Mouse (Mus musculus) mouse trophoblast stem cell (cell line): ENCODE measurements around the gene Mllt3.

ENCODE experiments used
- in situ Hi-C, 2 experiments: fragments of 300-500 bp; cut with MseI, MboI; formaldehyde crosslinking; loops; 2 replicates in 1 of 2; 3 replicates in 1 of 2; pipeline ENCODE4 v1.15.1; 2025

Gene Mllt3

DNA sequence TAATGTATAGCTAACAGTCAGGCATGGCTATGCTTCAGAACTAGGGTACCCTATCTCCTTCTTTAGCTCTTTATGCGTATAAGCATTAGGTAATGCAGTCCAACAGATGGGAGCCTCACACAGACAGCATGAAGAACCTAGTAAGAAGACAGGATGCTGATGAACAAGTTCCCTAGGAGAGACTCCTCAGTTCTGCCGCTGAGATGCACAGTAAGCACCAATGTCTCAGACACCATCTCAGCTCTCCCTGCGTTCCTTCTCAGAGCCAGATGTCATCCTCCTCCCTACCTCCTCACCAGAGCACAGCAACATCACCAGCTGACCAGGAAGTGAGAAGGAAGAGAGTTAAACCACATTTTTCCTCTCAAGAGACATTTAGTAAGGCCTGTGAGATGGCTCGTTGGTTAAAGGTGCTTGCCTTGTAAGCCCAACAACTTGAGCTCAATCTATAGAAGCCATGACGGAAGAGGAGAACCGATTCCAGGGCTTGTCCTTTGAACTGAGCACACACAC, 202.3 kb downstream of the Mllt3 start:
- in situ Hi-C loops, result no loop called here

DNA sequence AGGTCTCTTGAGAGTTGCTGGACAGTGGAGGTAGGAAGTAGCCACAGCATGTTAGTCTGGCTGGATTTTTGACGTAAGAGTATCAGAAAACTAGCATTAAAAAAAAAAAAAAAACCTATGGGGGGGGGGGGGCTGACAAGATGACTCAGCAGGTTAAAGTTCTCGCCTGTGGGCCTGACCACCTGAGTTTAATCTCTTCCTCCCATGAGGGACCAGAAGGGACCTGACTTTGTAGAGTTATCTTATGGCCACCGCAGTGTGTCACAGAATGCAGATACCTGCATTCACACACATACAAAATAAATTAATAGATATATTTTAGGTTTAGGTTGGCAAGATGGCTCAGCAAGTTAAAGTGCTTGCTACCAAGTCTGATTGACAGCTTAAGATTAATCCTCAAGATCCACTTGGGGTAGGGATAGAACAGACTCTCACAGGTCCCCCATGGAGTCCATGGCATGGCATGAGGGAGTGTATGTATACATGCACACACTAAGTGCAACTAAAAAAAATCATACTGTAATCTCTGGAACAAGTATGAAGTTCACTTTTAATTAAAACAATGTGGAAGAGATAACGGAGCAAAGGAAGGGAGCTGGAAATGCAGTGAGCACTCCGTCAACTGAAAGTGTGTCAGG, 203.6 kb downstream of the Mllt3 start:
- in situ Hi-C loops, result no loop called here

DNA sequence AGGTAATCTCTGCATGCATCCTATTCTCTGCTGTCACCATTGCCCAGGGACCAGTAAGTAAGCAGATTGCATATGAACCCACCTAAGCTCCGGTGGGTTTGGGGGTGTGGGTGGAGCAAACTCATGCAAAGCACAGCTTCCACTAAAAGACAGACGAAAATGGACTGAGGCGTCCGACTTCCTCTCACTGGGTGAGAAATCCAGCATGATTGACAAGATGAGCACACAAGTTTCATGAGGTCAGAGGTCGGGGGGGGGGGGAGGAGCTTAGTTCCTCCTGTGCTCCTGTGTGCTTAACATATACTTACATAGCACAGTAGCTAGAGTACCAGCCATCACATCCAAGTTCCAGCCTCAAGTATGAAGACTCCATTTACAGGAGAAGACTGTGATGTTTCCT, 206.8 kb downstream of the Mllt3 start:
- in situ Hi-C loops, result no loop called here

DNA sequence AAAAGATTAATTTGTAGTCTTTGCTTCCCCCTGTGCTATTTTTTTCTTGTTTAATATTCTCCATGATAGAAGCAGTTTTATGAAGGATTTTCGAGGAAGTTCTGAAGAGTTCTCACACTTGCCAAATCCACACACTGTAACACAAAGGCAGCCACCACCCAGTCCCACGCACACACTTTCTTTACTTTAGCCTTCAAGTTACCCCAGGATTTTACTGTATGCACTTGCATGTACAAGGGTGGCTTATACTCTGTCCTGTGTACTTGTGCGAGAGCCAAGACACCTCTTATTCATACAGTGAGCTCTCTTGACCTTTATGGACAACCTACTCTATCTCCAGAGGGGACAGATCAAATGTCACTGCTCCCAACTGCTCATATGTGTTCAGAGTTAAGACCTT, 209.5 kb downstream of the Mllt3 start:
- in situ Hi-C loops, result no loop called here

DNA sequence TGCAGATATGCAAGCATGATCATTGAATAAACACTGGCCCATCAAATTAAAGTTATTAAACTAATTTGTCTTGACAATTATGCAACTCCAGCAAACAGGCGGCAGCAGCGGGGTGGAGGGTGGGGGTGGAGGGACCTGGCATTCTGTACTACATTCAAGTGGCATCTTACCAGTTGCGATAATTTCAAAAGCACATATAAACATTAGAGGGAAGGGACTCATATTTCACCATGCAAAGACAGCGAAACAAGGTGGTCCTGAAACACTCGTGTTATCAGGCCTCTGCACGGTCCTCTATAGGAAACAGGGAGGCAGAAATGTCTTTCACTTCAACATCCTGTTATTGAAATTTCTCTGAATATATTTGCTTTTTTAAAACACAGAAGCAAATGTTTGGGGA, 210.0 kb downstream of the Mllt3 start:
- in situ Hi-C loops, result no loop called here

DNA sequence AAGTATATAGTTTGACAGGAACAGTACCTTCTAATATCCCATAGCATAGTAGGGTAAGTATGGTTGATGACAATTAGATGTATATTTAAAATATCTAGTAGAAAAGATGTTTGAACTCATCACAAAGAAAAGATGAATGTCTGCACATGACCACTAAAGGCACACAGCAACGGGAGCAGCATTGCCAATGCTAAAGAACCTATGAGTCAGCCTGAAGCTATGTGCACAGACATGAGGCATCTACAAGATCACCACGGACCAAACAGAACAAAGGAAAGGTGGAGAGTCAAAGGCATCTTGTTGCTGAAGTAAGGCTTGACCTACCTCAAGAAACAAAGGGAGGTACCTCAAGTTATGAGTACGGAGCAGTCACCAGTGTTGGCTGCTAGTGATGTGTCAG, 212.3 kb downstream of the Mllt3 start:
- in situ Hi-C loops, result no loop called here

DNA sequence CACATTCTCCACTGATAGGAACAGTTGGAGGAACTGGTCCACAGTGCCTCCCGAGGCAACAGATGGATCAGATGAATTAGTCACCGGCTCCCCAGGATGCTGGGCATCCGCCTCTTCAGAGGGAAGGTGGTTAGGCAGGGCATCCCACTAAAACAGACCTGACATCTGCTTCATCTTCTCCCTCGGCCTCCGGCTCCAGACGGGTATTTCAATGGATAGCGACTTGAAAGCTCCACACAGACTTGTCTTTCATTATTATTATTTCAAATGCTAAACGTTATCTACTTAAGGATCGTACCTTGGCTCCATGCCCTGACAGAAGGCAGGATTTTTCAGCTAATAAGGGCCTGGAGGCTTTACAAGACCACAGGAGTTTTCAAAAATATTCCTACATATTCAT, 214.0 kb downstream of the Mllt3 start:
- in situ Hi-C loops, result no loop called here

DNA sequence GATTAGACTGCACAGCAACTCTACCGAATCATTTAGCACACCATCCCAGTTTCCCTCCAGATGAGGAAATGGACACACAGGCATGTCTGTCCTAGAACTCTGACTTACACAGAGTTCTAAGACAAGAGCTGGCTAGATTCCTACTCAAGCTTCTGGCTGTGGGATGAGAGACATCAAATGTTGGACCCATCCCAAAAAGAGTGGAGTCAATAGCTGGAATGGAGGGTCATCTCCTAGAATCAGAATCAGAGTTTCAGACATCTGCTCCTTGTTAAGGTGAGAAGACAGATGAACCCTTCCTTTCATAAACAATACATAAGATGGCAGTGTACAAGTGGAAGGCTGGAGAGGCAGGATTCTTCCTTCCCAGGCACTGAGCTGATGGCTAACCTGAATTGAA, 214.9 kb downstream of the Mllt3 start:
- in situ Hi-C loops, result no loop called here

DNA sequence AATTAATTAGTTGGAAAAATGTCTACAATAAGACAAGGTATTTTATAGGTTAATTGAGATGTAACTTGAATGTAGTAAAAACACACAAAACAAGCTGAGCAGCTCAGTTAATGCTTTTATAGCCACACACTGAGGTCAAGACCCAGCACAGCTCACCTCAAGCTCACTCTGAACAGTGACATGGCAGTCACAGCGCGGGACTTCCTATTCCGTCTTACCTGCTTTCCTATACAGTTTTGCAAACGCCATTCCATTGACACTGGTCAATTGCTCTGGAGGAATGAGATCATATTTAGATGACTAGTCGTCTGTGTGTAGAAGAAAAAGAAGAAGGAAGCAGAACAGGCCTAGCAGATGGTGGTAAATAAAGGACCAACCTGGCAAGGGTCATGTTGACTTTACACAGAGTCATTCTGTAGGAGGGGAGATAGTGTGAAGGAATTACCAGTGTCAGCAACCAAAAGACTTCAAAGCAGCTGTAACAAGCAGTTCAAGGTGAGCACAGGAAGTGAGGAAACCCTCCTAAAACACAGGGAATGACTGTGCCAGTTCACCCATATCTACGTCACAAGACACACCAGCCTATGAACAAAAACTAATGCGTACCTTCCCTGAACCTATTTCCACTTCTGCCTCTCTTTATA, 217.6 kb downstream of the Mllt3 start:
- in situ Hi-C loops, result no loop called here

DNA sequence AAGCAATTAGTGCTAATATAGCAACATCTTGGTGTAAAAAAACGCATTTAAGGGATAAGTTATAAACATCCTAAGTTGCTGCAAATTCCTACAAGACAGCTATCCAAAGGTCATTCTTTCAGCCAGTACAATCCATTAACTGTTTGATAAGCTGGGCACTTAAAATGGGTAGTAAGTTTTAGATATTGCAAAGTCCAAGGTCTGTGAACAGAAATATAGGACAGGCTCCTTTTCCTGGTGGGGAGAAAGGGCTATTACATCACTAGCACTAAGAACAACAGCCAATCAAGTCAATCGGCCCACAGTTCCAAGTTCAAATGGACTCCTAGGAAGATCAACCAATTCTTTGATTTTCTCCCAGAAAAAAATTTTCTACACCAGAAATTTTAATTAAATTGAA, 221.3 kb downstream of the Mllt3 start:
- in situ Hi-C loops, result no loop called here

DNA sequence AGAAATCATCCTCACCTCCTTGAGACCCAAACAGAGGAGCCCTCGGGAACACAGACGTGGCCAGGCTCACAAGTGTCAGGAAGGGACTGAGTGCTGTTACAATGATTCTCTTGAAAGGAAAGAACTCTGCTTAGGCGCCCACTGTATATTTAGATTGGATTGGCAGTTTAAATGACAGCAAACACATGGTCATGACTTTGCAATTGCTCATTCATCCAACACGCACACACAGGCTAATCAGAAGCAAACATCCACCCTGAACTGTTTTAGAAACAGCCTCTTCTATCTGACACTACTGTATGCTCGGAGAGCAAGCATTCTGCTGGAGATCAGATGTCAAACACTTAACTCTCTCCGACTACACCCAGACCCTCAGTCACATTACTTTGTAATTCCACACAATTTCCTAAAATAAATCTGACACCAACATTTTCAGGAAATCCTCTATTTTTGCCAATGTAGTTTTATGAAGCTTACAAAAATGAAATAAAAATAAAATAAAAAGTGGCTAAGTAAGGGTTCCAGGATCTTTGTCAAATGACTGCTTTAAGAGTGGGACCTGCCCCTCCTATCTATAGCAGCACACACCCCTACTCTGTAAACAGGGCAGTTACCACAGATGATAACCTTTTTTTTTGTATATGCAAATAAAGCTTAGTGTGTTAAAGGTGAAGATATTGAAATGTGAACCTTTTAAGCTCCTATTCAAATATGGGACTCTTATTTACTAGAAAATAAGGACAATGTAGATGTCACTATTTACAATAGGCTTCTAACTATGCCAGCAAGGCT, 226.8 kb downstream of the Mllt3 start:
- in situ Hi-C loops, result no loop called here

DNA sequence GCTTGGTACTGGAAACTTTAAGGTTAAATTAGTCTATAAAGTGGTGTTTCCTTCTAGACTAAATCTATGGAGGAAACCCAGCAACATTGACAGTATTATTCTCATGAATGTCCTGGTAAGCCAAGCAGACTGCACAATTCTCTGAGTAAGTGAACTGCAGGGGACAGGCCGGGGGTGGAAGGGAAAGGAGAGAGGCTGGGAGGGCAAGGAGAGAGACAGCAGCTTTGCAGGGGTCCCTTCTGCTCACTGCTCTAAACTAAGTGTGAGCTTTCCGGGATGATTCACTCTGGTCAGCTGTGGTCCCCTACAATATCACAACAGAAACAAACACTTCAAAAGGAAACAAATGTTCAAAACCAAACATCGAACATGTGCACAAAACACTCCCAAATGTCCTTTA, 228.6 kb downstream of the Mllt3 start:
- in situ Hi-C loops, result no loop called here

DNA sequence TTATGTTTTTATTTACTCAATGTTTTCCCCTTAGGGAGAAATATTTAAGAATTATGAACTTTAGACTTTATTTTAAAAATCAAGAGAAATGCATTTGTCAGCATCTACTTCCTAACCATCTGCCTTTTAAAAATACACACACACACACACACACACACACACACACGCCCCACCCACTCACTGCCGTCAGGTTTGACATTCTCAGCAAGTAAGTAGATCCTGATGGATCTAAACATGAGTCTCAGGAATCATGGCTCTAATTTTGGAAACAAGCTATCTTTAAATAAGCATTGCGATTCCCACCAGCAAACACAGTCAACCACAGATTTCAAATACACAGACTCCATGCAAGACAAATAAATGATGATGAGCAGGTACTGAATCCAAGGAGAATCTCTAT, 229.9 kb downstream of the Mllt3 start:
- in situ Hi-C loops, result no loop called here

DNA sequence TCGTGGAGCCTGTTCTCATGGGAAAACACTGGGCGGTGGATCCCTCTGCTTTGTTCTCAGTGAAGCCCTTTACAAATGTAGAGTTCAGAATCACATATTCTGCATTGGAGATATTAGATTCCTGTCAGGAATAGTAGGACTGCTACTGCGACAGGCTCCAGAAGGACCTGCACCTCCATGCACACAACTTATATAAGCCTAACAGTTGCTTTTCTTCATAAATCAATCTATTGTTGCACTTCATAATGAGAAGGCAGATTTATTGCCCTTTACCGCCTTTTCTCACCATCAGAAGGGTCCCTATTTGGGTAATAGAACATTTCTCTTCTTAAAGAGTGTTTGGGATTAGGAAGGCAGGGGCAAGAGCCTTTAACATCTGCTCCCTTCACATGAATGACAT, 231.0 kb downstream of the Mllt3 start:
- in situ Hi-C loops, result no loop called here

DNA sequence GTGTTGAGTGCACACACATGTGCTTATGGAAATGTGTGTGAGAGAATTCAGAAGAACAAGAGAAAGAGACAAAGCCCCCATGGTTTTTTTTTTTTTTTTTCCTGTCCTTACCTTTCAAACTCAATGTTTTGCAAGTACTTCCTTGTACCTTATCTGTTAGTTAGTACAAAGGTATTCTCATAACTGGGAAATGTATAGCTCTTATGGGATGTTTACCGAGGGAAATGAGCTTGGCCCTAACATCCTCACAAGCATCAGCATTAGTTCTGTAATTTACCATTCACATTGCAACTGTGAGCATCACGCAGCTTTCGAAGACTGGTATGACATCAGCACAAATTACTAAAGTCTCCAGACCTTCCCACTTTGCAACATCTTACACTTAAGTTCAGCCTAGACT, 231.8 kb downstream of the Mllt3 start:
- in situ Hi-C loops, result no loop called here

DNA sequence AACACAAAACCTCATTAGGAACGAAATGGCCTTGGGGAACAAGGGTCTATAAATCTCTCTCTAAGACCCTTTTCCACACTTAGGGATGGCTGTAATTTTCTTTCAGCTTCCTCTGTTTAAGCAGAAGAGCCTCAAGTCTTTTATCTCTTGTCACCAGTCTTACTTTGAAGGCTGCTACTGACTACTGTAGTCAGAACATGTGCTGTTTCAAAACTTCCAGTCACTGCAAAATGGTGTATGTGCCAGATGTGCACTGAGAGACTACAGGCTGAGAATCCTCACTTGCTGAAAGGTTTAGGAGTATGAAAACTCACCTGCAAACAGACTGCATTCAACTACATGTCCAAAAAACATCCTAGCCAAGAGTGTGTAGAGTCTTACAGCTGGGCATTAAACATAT, 232.9 kb downstream of the Mllt3 start:
- in situ Hi-C loops, result no loop called here

DNA sequence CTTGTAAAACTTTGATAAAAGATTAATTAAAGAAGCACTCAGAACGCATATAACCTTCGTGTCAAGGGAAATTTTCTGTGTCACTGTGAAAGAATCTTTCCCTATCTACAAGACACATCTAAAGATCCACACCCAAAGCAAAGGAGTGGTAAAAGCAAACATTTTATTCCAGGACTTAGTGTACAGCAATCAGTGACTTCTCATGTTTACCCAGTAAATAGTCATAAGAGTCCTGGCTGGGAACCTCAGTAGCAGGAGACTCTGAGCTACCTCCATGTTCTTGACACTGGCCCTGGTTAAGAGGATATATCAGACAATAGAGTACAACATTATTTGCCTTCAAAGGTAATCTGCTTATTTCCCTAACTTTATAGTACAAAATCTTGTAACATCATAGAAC, 233.7 kb downstream of the Mllt3 start:
- in situ Hi-C loops, result loop anchor here in 1 of 2 experiments (25.0 kb wide), 1 partner anchor 213 kb away; no protein-coding TSS in a partner anchor

DNA sequence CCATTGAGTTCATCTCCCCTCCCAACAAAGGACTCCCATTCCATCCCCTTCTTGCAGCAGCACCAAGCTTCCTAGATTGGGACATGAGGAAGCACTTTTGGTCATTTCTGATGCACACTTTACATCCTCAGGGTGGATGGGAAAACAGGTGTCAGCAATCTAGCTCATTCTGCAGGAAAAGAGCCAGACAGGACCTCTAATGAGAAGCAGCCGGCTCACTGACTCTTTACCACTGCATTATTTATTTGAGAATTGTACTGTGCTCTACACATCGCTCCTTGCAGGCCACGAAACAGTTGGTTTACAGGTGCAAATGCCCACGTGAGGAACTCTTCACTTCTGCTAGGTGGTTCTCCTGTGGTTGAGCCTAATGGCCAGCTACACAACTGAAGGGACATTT, 237.9 kb downstream of the Mllt3 start:
- in situ Hi-C loops, result loop anchor here in 1 of 2 experiments (25.0 kb wide), 1 partner anchor 217 kb away; no protein-coding TSS in a partner anchor

DNA sequence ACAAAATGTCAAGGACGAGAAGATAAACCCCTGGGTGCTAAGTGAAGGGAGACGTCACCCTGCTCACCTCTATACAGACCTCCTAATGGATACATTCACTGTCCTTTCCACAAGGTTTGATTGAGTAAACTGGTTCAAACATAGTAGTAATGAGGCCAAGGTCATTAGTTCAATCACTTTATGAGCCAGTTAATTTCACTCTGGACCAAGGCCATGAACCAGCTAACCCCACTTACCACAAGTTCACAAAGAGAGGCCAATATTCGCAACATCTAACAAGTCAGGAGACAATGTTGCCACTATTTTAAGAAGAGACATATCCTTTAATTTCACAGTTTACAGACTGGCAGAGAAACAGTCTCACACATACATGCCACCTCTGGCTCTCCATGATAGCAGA, 238.9 kb downstream of the Mllt3 start:
- in situ Hi-C loops, result loop anchor here in 1 of 2 experiments (25.0 kb wide), 1 partner anchor 218 kb away; no protein-coding TSS in a partner anchor

DNA sequence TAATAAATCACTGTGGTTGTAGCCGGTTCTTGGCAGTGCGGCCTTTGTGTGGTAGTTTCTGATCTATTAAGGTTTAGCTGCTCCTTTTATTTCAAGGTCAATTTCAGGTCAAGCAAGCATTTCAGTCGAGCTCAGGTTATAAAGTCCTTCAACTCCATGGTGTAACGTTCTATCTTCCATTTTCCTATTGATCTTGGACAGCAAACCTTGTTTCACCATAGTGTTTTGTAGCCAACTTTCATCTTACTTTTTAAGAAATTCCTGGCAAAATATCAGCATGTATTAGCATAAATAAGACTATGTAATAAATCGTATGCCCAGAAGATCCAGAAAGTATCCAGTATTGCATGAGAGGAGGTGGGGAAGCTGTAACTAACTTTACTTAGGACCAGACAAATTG, 240.7 kb downstream of the Mllt3 start:
- in situ Hi-C loops, result loop anchor here in 1 of 2 experiments (25.0 kb wide), 1 partner anchor 220 kb away; no protein-coding TSS in a partner anchor

DNA sequence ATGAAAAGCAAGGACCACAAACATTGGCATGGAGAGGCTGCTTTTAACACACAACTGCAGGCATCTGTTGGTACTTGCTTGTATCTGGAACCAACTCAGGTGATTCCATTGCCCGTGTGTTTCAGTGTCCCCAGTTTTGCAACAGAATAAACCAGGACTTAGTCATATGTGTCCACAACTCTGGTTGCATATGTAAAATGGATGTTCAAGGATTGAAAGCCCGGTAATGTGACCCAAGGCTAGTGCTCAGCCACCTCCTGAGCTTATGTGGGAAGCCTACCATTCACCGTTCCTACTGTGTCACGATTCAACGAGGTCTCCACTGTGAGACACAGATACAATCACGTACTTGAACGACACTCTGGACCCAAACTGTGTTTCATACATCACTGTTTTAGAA, 243.7 kb downstream of the Mllt3 start:
- in situ Hi-C loops, result loop anchor here (10.0 to 25.0 kb wide), 2 partner anchors 223 to 235 kb away; no protein-coding TSS in a partner anchor

DNA sequence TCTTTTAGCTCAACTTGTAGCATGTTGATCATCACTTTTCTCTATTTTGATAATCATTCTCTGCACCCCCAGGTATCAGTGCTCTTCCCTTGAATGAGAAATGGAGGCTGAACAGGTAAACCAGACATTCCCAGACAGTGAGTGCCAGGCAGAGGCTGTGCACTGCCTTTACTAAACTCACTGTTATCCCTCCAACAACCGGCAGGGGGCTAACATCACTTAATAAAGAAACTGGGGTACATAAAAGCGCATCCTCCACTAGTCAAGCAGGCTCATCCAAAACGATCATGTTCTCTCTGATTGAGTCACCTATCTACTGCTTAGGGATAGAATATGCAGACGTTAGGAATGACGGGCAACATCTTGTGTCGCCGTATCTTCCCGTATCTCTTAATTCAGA, 244.5 kb downstream of the Mllt3 start:
- in situ Hi-C loops, result loop anchor here (10.0 to 25.0 kb wide), 2 partner anchors 224 to 236 kb away; no protein-coding TSS in a partner anchor
